Mouse (Mus musculus) adrenal gland, adult 8-10 months (tissue): ENCODE measurements around the gene Qtrt1. TPM values are rescaled to one million over a fixed set of nuclear protein-coding genes. Genes with fewer than 3 reads are reported as not detected.
"Not testable (repeated sequence)": the region's sequence is repeated elsewhere in the genome, so short reads cannot be mapped to it uniquely, and the experiment has no call there.

Source experiments
- DNase-seq: peaks from one replicate; pipeline ENCODE4 v3.0.0; 2022
- total RNA-seq, 4 experiments: library from RNA; stranded (reverse); gene quantifications; 2 replicates each; pipeline ENCODE4 v1.2.4; 2022

Qtrt1 gene
- total RNA-seq, 4 experiments from 2014 or later = 18.2 to 23.4 (median 19.0) TPM

DNA sequence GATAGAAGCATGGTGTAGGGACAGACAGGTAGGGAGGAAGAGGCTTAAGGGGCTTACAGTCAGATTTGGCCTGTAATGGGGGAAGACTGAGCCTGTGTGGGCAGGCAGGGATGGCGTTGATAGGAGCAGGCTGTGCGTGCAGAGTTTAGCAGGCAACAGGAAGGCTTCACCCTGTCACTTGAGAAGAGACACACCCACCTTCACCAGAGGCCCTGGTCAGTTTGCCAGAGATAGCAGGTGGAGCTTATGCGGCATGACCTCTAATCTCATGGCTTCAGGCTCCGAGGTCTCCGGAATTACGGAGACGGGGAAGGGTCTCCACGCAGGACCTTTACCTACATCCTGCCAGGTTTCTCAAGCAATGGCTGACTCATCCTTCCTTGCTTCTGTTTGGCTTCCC is 40.2 kb downstream of the Qtrt1 start:
- DNase-seq = no peak

DNA sequence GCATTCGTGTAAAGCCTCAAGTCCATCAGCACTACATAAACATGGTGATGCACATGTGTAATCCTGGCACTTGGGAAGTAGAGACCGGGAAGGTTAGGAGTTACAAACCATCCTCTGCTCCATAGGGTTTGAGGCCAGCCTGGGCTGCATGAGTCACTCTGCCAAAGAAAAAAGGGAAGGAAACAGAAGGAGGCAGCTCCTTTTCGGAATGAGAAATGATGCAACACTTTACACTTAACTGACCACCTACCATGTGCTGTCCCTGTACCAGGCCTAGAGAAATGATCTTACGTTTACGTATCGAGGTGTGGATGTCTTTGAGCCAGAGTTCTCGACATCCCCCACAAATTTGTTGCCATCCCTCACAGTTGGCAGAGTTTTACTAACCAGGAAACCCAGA is 41.4 kb downstream of the Qtrt1 start:
- DNase-seq = no peak

DNA sequence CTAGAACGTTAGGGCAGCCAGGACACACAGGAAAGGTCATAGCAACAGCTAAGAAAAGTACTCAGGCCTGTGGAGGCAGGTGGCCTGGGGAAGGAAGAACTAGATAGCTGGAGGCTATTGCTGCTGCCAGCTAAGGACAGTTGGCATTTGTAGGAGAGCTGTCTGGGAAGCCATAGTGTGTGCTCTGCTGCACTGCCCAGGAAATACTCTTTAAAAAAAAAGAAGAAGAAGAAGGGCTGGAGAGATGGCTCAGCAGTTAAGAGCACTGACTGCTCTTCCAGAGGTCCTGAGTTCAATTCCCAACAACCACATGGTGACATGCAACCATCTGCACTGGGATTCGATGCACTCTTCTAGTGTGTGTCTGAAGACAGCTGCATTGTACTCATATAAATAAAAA is 41.8 kb downstream of the Qtrt1 start:
- DNase-seq = no peak

DNA sequence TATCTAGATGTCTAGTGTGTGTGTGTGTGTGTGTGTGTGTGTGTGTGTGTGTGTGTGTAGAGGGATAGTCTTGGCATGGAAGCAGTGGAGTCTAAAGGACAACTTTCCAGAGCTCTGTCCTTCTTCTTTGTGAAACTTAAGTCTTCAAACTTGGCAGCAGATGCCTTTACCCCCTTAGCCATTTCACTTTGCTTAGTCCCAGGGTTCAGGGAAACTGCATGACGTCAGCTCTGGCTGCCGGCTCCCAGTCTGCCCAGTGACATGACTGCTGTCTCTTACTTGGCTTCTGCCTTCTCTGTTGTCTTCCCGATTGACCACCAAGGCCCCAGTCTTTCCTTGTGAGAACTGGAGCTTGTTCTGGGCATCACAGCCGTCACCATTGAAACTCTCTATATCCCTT is 42.9 kb downstream of the Qtrt1 start:
- no peak for DNase-seq

DNA sequence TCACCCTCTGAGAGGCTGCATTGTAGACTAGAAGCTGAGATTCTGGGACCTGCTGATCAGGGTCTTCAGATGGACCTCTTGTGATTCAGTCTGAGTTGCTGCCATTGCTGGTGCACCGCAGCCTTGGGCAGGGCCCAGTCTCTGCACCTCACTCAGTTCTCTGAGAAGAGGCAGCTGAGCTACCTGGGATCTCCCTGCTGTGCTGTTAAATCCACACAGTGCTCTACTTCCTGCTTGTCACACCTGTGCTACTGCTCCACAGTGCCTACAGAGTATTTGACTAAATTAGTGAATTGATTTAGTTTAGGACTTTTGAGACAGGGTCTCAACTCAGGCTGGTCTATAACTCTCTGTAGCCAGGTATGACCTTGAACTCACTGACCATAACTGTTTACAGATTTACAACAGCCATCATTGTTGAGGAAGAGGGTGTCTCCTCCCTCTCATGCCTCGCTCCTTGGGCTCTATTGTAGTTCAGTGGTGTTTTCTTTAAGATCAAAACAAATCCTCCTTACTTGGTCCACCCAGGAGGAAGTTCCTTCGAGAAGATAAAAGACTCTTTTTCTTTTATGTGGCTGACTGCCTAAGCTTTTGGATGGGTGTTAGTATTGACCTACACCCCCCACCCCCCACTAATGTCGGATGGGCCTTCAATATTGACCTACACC is 43.6 kb downstream of the Qtrt1 start:
- no peak for DNase-seq

DNA sequence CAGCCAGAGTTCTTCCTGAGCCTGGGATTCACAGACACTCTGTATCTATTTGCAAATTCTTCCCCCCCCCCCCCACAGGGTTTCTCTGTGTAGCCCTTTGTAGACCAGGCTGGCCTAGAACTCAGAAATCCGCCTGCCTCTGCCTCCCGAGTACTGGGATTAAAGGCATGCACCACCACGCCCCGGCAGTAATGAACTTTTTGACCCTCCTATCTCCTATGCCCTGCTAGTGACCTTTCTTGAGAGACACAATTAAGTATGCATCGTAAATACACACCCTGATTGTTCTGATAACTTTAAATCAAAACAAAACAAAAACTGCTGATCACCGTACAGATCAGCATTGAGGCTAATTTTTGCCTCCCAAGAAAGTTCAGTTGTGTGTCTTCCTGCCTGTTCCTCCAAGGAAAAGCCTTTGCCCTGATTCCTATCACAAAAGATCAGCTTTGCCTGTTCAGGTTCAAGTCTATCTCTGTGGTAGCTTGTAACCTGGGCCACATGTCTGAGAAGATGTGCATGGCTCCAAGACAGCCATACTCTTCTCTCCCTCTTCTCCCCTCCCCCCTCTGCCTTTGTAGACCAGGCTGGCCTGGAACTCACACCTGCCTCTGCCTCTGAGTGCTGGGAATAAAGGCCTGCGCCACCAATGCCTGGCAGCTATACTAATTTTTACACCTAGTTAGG is 44.8 kb downstream of the Qtrt1 start:
- no peak for DNase-seq

DNA sequence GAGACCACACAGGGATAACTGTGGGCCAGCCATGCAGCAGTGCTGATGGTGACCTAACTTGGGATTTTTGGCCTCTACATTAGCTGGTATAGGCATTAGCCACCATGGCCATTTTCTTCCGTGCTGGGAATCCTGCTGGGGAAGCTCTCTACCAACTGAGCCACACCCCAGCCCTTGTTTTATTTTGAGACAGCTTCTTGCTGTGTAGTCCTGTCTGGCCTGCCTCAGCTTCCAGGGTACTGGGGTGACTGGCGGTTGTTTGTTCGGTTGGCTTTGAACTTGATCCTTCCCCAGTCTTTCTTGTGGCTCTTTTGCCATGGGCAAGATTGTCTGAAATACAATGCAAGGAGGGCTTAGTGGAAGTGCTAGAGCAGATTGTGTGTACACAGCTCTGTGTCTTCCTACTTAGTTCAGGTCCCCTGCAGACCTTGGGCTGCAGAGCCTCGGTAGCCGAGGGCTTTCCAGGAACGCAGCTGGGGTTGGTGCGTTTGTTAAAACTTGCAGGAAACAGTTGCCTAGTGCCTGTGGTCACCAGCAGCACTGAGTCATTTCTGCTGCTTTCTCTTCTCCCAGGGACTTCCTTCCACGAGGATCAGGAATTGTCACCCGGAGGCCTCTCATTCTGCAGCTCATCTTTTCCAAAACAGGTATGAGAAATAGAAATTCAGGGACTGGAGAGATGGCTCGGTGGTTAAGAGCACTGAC is 45.4 kb downstream of the Qtrt1 start:
- no peak for DNase-seq

DNA sequence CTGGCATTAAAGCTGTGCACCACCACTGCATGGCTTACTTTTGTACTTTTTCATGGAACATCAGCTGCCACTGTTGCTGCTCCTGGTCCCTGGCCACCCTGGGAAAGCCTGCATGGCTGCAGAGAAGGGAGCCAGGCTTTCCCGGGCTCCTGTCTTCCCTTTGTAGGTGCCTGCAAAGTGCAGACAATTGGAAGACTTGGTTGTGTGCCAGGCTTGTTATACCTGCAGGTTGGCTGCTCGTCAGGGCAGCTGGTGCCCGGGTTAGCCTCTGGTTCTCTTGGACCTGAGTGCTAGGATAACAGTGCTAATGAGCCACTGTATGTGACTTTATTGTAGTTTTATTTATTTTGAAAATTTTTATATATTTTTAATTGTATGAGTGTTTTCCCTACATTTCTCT is 47.2 kb downstream of the Qtrt1 start:
- DNase-seq = no peak

DNA sequence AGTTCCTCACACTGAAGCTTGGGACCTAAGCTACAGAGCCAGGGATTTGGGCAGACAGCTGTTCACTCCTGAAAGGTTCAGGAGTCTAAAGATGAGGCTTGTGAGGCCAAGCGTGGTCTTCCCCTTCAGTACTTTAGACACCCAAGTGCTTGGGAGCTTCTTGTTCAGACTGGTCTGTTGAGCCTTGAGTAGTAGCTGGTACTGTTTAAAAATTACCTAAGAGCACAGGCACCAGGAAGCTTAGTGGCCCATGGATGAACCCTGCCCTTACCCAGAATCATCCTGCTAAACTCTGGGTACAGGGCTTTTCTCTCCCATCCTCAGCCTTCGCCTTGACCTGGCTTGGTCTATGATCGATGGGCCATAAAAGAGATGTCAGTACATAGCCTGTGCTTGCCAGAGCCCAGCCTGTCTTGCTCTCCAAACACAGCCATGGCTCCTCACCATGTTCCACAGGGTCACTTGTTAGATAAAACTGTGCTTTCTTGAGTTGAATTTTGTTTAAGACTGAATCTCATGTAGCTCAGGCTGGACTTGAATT is 48.8 kb downstream of the Qtrt1 start:
- peak; percentile 62 for DNase-seq

DNA sequence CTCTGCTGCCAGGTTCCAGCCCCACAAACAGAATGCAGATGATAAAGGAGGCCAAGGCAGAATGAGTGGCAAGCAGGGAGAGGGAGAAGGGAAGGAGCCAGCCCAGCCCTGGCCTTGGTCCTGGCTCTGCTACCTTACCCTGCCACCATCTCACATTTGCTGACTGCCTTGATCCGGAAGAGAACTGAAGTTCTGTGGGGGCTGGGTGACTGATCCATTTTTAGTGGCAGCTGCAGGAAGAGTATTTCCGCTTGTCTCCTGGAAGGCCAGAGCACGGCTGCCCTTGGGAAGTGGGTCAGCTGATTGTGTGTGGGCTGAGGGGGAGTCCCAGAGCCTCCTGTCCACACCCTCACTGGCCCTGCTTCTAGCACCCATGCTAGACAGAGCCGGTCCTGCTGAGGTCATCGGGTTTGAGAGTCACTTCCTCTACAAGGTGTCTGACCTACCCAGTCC is 51.5 kb downstream of the Qtrt1 start:
- DNase-seq = peak; percentile 87

DNA sequence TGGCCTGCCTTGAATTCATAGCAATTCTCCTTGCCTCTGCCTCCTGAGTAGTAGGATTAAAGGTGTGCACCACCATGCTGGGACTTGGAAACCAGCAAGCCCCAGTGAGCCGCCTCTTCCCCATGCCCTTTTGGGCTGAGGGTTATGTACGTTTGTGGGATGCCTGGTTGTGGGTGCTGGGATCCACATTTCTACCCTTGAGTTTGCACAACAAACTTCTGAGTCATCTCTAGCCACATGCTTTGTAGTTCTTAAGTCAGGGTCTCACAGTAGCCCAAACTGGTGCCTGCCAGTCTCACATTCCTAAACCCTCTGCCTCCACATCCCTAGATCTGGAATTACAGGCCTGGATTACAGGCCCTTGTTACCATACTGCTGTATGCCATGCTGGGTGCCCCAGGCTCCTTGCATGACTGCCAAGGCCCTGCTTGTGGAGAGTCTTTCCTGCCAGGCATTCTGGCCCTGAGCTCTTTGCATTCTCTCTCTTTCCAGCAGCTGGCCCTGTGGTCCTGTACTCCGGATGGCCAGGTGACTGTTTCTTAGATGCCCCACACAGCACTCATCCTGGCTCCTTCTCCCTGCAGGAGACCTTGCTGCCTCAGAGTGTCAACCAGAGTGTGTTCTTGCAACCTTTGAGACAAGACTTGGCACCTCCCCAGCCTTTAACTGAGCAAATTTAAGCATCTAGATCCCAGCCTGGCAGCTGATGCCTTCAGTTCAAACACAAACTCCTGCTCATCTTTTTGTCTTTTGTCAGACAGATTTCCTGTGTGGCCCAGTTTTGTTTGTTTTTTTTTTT is 52.3 kb downstream of the Qtrt1 start:
- peak; percentile 53 for DNase-seq

DNA sequence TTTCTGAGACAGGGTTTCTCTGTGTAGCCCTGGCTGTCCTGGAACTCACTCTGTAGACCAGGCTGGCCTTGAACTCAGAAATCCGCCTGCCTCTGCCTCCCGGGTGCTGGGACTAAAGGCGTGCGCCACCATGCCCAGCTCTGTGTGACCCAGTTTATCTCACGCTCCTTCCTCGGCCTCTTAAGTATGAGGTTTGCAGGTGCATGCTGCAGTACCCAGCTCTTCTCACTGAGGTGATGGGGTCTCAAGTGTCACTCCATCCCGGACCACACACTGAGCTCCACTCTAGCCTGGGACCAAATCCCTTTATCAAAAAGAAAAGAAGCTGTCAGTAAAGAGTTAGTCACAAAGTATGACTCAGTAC is 52.9 kb downstream of the Qtrt1 start:
- not testable (repeated sequence) for DNase-seq

DNA sequence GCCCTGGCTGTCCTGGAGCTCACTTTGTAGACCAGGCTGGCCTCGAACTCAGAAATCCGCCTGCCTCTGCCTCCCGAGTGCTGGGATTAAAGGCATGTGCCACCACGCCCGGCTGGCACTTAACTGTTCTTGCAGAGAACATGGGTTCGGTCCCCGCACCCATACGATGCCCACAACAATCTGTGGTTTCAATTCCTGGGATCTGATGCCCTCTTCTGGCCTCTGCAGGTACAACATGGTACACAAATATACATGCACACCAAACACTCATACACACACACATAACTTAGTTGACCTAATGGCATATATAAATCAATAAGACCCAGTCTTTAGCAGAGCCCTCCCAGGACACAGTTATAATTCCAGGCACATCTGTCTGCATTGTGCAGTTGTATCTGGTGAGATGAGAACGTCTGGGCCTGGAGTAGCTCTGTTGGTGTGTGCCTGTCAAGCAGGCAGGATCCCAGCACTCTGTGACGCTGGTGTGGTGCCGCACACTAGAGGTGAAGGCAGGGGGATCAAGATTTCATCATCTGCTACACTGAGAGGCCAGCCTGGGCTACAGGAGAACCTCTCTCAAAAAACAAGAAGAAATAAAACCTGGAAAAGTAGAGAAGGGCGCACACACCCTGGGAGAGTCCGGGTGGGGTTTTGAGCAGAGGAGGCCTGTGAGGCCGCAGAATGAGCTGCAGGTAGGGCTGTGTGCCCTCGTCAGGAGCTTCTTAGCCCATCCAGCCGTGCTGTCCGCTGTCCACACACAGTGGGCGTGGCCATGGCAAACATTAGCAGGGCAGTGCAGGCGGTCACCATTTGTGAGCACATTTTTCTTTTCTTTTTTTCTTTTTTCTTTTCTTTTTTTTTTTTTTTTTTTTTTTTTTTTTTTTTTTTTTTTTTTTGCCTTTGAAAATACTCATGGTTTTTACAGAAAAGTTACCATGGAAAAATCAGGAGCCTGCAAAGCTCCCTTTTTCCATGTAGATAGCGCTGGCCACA is 57.7 kb downstream of the Qtrt1 start:
- DNase-seq = no peak

Other genes with a start within 250 kb of the Qtrt1 start
- 10 to 100 TPM in 2 of 4 experiments, 1 to 10 TPM in 2; 5.7 to 13.4 (median 9.8) TPM for gene Pde4a, start 246.1 kb upstream of the Qtrt1 start, total RNA-seq
- 10 to 100 TPM; 50.7 to 62.6 (median 57.4) TPM for gene Keap1, start 172.5 kb upstream of the Qtrt1 start, total RNA-seq
- gene S1pr5, start 163.4 kb upstream of the Qtrt1 start, total RNA-seq = under 1 TPM; 0.27 to 0.75 (median 0.46) TPM
- 10 to 100 TPM; 38.7 to 47.3 (median 40.8) TPM for gene Atg4d, start 146.5 kb upstream of the Qtrt1 start, total RNA-seq
- 10 to 100 TPM; 33.0 to 52.0 (median 41.8) TPM for gene Kri1, start 123.9 kb upstream of the Qtrt1 start, total RNA-seq
- gene Cdkn2d, start 120.4 kb upstream of the Qtrt1 start, total RNA-seq = 10 to 100 TPM; 11.9 to 24.1 (median 18.5) TPM
- under 1 TPM in 1 of 4 experiments, not detected in 3; 0.23 TPM for gene Ap1m2, start 99.5 kb upstream of the Qtrt1 start, total RNA-seq
- gene Slc44a2, start 91.1 kb upstream of the Qtrt1 start, total RNA-seq = 100 to 1,000 TPM in 1 of 4 experiments, 10 to 100 TPM in 3; 39.0 to 103 (median 67.3) TPM
- gene Ilf3, start 44.0 kb upstream of the Qtrt1 start, total RNA-seq = 10 to 100 TPM; 47.3 to 86.4 (median 66.0) TPM
- gene Dnm2, start 13.1 kb downstream of the Qtrt1 start, total RNA-seq = 100 to 1,000 TPM; 106 to 132 (median 114) TPM
- gene Tmed1, start 98.4 kb downstream of the Qtrt1 start, total RNA-seq = 10 to 100 TPM; 33.2 to 41.1 (median 37.1) TPM
- 1 to 10 TPM in 3 of 4 experiments, under 1 TPM in 1; 0.77 to 2.3 (median 1.6) TPM for gene AB124611, start 114.3 kb downstream of the Qtrt1 start, total RNA-seq
- 10 to 100 TPM; 37.7 to 59.2 (median 52.6) TPM for gene Carm1, start 135.1 kb downstream of the Qtrt1 start, total RNA-seq
- 10 to 100 TPM; 61.4 to 80.6 (median 69.3) TPM for gene Timm29, start 180.9 kb downstream of the Qtrt1 start, total RNA-seq
- gene Yipf2, start 181.0 kb downstream of the Qtrt1 start, total RNA-seq = 10 to 100 TPM; 33.2 to 52.0 (median 44.1) TPM
- 10 to 100 TPM; 78.6 to 92.0 (median 80.9) TPM for gene Smarca4, start 204.3 kb downstream of the Qtrt1 start, total RNA-seq